21 mouse cellular contexts compared by ENCODE assay signal in genomic region chr6:68481137-68481536, GRCm38 (mm10).
DNase-seq lines count a peak whose midpoint lies in the region; ATAC-seq and TF ChIP-seq lines count a peak whose summit lies in the region.
"Had no signal": no experiment of that assay in that cellular context is flagged by ENCODE, and none has a peak within 500 bp of the region (broad histone marks: within the 10 kb centered on the region; RNA-seq: fewer than 3 reads in every experiment).

No protein-coding gene starts in this region.

- in situ Hi-C loops in CH12.LX (cut with MboI; ENCODE audit: low pct_ligation_motif_present, low pct_unique_long_range_greater_than_20kb, low sequenced_read_pairs), result loop anchor here (5.0 kb wide), 1 partner anchor 219 kb away; no protein-coding TSS in a partner anchor

- 46% methylated on average over 1 of the region's 1 CpGs for whole genome bisulfite sequencing in embryonic facial prominence, embryonic 14.5 days
- WGBS in embryonic facial prominence, embryonic 10.5 days, result 60% methylated on average over 1 of the region's 1 CpGs

- TF ChIP-seq RAD21 in CH12.LX (IDR thresholded peaks at IDR 0.05; ENCODE audit: low read depth, low read length), result no peak

- no peaks in the 10 kb centered on the region for H3K27me3 ChIP-seq in embryonic facial prominence, embryonic 14.5 days (replicated peaks; ENCODE audit: control insufficient read depth, insufficient read depth, low read length)
- H3K27me3 ChIP-seq in embryonic facial prominence, embryonic 10.5 days (replicated peaks; ENCODE audit: low read depth, poor library complexity, severe bottlenecking), result no peaks in the 10 kb centered on the region
- no peaks in the 10 kb centered on the region for H3K27me3 ChIP-seq in CH12.LX (replicated peaks)
- H3K27me3 ChIP-seq: embryonic facial prominence, embryonic 13.5 days; forebrain, embryonic 13.5 days; forebrain, embryonic 15.5 days; Patski had no signal

- H3K9me3 ChIP-seq in embryonic facial prominence, embryonic 14.5 days (ENCODE audit: control insufficient read depth, low read length), result no peaks in the 10 kb centered on the region
- H3K9me3 ChIP-seq in embryonic facial prominence, embryonic 10.5 days, result no peaks in the 10 kb centered on the region
- H3K9me3 ChIP-seq in CH12.LX (replicated peaks; ENCODE audit: low read length), result peaks cover 2% of the 10 kb centered on the region
- H3K9me3 ChIP-seq: embryonic facial prominence, embryonic 13.5 days; forebrain, embryonic 13.5 days; forebrain, embryonic 15.5 days; G1E had no signal

- no peaks in the 10 kb centered on the region for H3K4me1 ChIP-seq in embryonic facial prominence, embryonic 14.5 days (ENCODE audit: control insufficient read depth, insufficient read depth, low read length)
- H3K4me1 ChIP-seq in embryonic facial prominence, embryonic 10.5 days, result no peaks in the 10 kb centered on the region
- peaks cover 4 to 27% of the 10 kb centered on the region in 2 experiments; a peak in 3 of 4 replicates for H3K4me1 ChIP-seq in CH12.LX (ENCODE audit: control insufficient read depth in 1 of 2, insufficient read depth in 2 of 2)
- H3K4me1 ChIP-seq: embryonic facial prominence, embryonic 13.5 days; forebrain, embryonic 13.5 days; forebrain, embryonic 15.5 days had no signal

- peak; percentile 8 for DNase-seq in embryonic facial prominence, embryonic 14.5 days (ENCODE audit: low spot score)
- no peak for DNase-seq in embryonic facial prominence, embryonic 10.5 days (ENCODE audit: low spot score)
- DNase-seq in CH12.LX (ENCODE audit: extremely low read depth), result peak; percentile 83
- DNase-seq in skeletal muscle tissue, adult 2 months (ENCODE audit: low read depth, low spot score), result peak; percentile 1
- no peak for DNase-seq in layer of hippocampus, adult 11-12 months (ENCODE audit: low spot score)
- DNase-seq in heart, postnatal 4 days, result no peak
- DNase-seq: adrenal gland, adult 8-10 months; adrenal gland, postnatal 14 days; adrenal gland, postnatal 36 days; cerebellum, adult 11-12 months; cerebellum, adult 2 months; cerebellum, adult 9-10 months; cerebellum, postnatal 10 days; cerebellum, postnatal 25 days; forebrain, postnatal 0 days had no signal

- TF ChIP-seq EP300 in CH12.LX (IDR thresholded peaks at IDR 0.05; ENCODE audit: low read length), result peak; percentile 81

- no peak for TF ChIP-seq CTCF in CH12.LX (conservative IDR thresholded peaks at IDR 0.05 in 1 of 2, IDR thresholded peaks at IDR 0.05 in 1 of 2; ENCODE audit: low read depth in 2 of 2, low read length in 2 of 2)

- H3K27ac ChIP-seq in embryonic facial prominence, embryonic 14.5 days (replicated peaks; ENCODE audit: low read depth, low read length), result no peak overlapping the region
- no peak overlapping the region for H3K27ac ChIP-seq in embryonic facial prominence, embryonic 10.5 days (replicated peaks)
- H3K27ac ChIP-seq in CH12.LX (ENCODE audit: insufficient read depth, low read depth), result no peak overlapping the region
- H3K27ac ChIP-seq: embryonic facial prominence, embryonic 13.5 days; forebrain, embryonic 13.5 days; forebrain, embryonic 15.5 days had no signal

- no peaks in the 10 kb centered on the region for H3K79me2 ChIP-seq in CH12.LX (replicated peaks; ENCODE audit: control insufficient read depth, extremely low read depth, insufficient read depth, poor library complexity, severe bottlenecking)

- H3K9ac ChIP-seq in embryonic facial prominence, embryonic 14.5 days (ENCODE audit: low read depth, low read length), result no peak overlapping the region
- no peak overlapping the region for H3K9ac ChIP-seq in CH12.LX (ENCODE audit: insufficient read depth, low read depth)
- H3K9ac ChIP-seq: embryonic facial prominence, embryonic 13.5 days; forebrain, embryonic 13.5 days; forebrain, embryonic 15.5 days; forebrain, postnatal 0 days had no signal

- H3K4me3 ChIP-seq in embryonic facial prominence, embryonic 14.5 days (ENCODE audit: low read depth, low read length), result no peak overlapping the region
- H3K4me3 ChIP-seq in embryonic facial prominence, embryonic 10.5 days, result no peak overlapping the region
- no peak overlapping the region for H3K4me3 ChIP-seq in CH12.LX (replicated peaks in 1 of 3; ENCODE audit: low read depth in 2 of 3, low read length in 2 of 3, poor library complexity in 1 of 3)
- H3K4me3 ChIP-seq: embryonic facial prominence, embryonic 13.5 days; forebrain, embryonic 13.5 days; forebrain, embryonic 15.5 days had no signal

- TF ChIP-seq POLR2A in CH12.LX (IDR thresholded peaks at IDR 0.05; ENCODE audit: low read depth, low read length), result no peak

- no peaks in the 10 kb centered on the region for H3K36me3 ChIP-seq in embryonic facial prominence, embryonic 14.5 days (ENCODE audit: control insufficient read depth, insufficient read depth, low read length)
- no peaks in the 10 kb centered on the region for H3K36me3 ChIP-seq in embryonic facial prominence, embryonic 10.5 days (replicated peaks)
- no peaks in the 10 kb centered on the region for H3K36me3 ChIP-seq in CH12.LX (replicated peaks in 1 of 2; ENCODE audit: control insufficient read depth in 1 of 2, insufficient read depth in 1 of 2, low read length in 1 of 2)
- H3K36me3 ChIP-seq: embryonic facial prominence, embryonic 13.5 days; forebrain, embryonic 15.5 days; G1E had no signal

- no peak for ATAC-seq in embryonic facial prominence, embryonic 14.5 days (ENCODE audit: low read depth)
- ATAC-seq: activated CD4-positive, CD25-positive, alpha-beta regulatory T cell, adult 4 months; forebrain, embryonic 13.5 days; forebrain, embryonic 15.5 days; forebrain, postnatal 0 days; Patski had no signal

- dilution Hi-C loops in CH12.LX (cut with MboI; ENCODE audit: extremely low pct_ligation_motif_present, extremely low pct_unique_long_range_greater_than_20kb, low sequenced_read_pairs), result no loop called here

- no peak overlapping the region for H3K4me2 ChIP-seq in embryonic facial prominence, embryonic 14.5 days (ENCODE audit: low read depth, low read length)
- H3K4me2 ChIP-seq in CH12.LX (ENCODE audit: insufficient read depth, low read depth, poor library complexity, severe bottlenecking), result no peak overlapping the region
- H3K4me2 ChIP-seq: embryonic facial prominence, embryonic 13.5 days; forebrain, embryonic 13.5 days; forebrain, embryonic 15.5 days had no signal

TF ChIP-seq in CH12.LX, 34 proteins besides CTCF, POLR2A, EP300 and RAD21:
- TF ChIP-seq SIN3A (IDR thresholded peaks at IDR 0.05; ENCODE audit: low read length), result peak; percentile 37; the same call in 1 of the 2 replicates
- no peak for TF ChIP-seq PAX5 (IDR thresholded peaks at IDR 0.05; ENCODE audit: low read length)
- TF ChIP-seq TCF12 (IDR thresholded peaks at IDR 0.05; ENCODE audit: low read depth, low read length), result peak; percentile 81
- peak; percentile 48 for TF ChIP-seq BHLHE40 (IDR thresholded peaks at IDR 0.05; ENCODE audit: low read depth, low read length)
- peak; percentile 73; the same call in 1 of the 2 replicates for TF ChIP-seq IRF4 (IDR thresholded peaks at IDR 0.05; ENCODE audit: low read depth, low read length)
- TF ChIP-seq MEF2A (IDR thresholded peaks at IDR 0.05; ENCODE audit: borderline replicate concordance, low read depth, low read length), result 0 out of 2 replicates have a peak, but pooled peaks have one; percentile 25
- peak; percentile 88 for TF ChIP-seq ETS1 (conservative IDR thresholded peaks at IDR 0.05; ENCODE audit: low read depth, low read length)
- TF ChIP-seq MAFK (IDR thresholded peaks at IDR 0.05; ENCODE audit: insufficient replicate concordance, low read length), result 0 out of 2 replicates have a peak, but pooled peaks have one; percentile 55
- TF ChIP-seq HCFC1 (IDR thresholded peaks at IDR 0.05; ENCODE audit: low read depth, low read length), result no peak
- TF ChIP-seq TBP (conservative IDR thresholded peaks at IDR 0.05; ENCODE audit: low read depth, low read length), result no peak
- TF ChIP-seq MYC (IDR thresholded peaks at IDR 0.05; ENCODE audit: low read depth, low read length), result 0 out of 2 replicates have a peak, but pooled peaks have one; percentile 16
- no peak for TF ChIP-seq UBTF (IDR thresholded peaks at IDR 0.05; ENCODE audit: low read depth, low read length)
- TF ChIP-seq KAT2A (IDR thresholded peaks at IDR 0.05; ENCODE audit: insufficient replicate concordance, low read length), result 0 out of 2 replicates have a peak, but pooled peaks have one; percentile 26

Comparison
In these comparisons a context has a peak if more than half of its experiments do, and no peak if none do; other contexts are left out.
1. DNase-seq: peak in embryonic facial prominence, embryonic 14.5 days (single experiment), CH12.LX (single experiment) and skeletal muscle tissue, adult 2 months (single experiment); none in embryonic facial prominence, embryonic 10.5 days (single experiment), layer of hippocampus, adult 11-12 months (single experiment) and heart, postnatal 4 days (single experiment).